Comparison of ENCODE assay signal across 7 mouse cellular contexts in genomic region chr14:103842896-103843295, GRCm38 (mm10). TPM values are rescaled to one million over a fixed set of nuclear protein-coding genes. Genes with fewer than 3 reads are reported as not detected.
DNase-seq lines count a peak whose midpoint lies in the region; ATAC-seq lines count a peak whose summit lies in the region.

No protein-coding gene starts in this region.

- no peaks in the 10 kb centered on the region for H3K9me3 ChIP-seq in lung, embryonic 15.5 days
- H3K9me3 ChIP-seq in forebrain, embryonic 13.5 days (replicated peaks) = no peaks in the 10 kb centered on the region
- no peaks in the 10 kb centered on the region for H3K9me3 ChIP-seq in kidney, embryonic 15.5 days (replicated peaks)
- H3K9me3 ChIP-seq in midbrain, embryonic 16.5 days (replicated peaks; ENCODE audit: control insufficient read depth, low read length, poor library complexity, severe bottlenecking) = no peaks in the 10 kb centered on the region

- H3K4me1 ChIP-seq in lung, embryonic 15.5 days = peaks cover 8% of the 10 kb centered on the region
- H3K4me1 ChIP-seq in forebrain, embryonic 13.5 days = peaks cover 24% of the 10 kb centered on the region
- peaks cover 15% of the 10 kb centered on the region for H3K4me1 ChIP-seq in kidney, embryonic 15.5 days
- H3K4me1 ChIP-seq in midbrain, embryonic 16.5 days (ENCODE audit: control insufficient read depth, insufficient read depth, low read length) = peaks cover 5% of the 10 kb centered on the region

- WGBS in lung, embryonic 15.5 days = 9% methylated on average over 16 of the region's 16 CpGs
- WGBS in forebrain, embryonic 13.5 days = 6% methylated on average over 16 of the region's 16 CpGs
- WGBS in kidney, embryonic 15.5 days = 13% methylated on average over 16 of the region's 16 CpGs
- 5% methylated on average over 16 of the region's 16 CpGs for WGBS in midbrain, embryonic 16.5 days

- peak overlapping the region; percentile 82 for H3K27ac ChIP-seq in lung, embryonic 15.5 days
- H3K27ac ChIP-seq in forebrain, embryonic 13.5 days = 0 out of 2 replicates have a peak overlapping the region, but pooled peaks have one; percentile 64
- no peak overlapping the region for H3K27ac ChIP-seq in kidney, embryonic 15.5 days
- peak overlapping the region; percentile 38 for H3K27ac ChIP-seq in midbrain, embryonic 16.5 days (ENCODE audit: low read length)

- ATAC-seq in lung, embryonic 15.5 days (ENCODE audit: borderline replicate concordance, extremely low read depth, low FRiP score, low TSS enrichment) = no peak
- no peak for ATAC-seq in forebrain, embryonic 13.5 days
- peak; percentile 14; the same call in 1 of the 2 replicates for ATAC-seq in kidney, embryonic 15.5 days (replicated peaks; ENCODE audit: low FRiP score)
- peak; percentile 52; the same call in 1 of the 2 replicates for ATAC-seq in midbrain, embryonic 16.5 days

- peak overlapping the region; percentile 88 for H3K4me2 ChIP-seq in lung, embryonic 15.5 days
- peak overlapping the region; percentile 74 for H3K4me2 ChIP-seq in forebrain, embryonic 13.5 days
- H3K4me2 ChIP-seq in kidney, embryonic 15.5 days = peak overlapping the region; percentile 95
- H3K4me2 ChIP-seq in midbrain, embryonic 16.5 days (ENCODE audit: low read length) = peak overlapping the region; percentile 94

- H3K27me3 ChIP-seq in lung, embryonic 15.5 days = no peaks in the 10 kb centered on the region; the same call in 1 of the 2 replicates
- H3K27me3 ChIP-seq in forebrain, embryonic 13.5 days = no peaks in the 10 kb centered on the region
- peaks cover 31% of the 10 kb centered on the region; the same call in 1 of the 2 replicates for H3K27me3 ChIP-seq in kidney, embryonic 15.5 days
- no peaks in the 10 kb centered on the region for H3K27me3 ChIP-seq in midbrain, embryonic 16.5 days (ENCODE audit: control insufficient read depth, insufficient read depth, low read depth, low read length)

- H3K4me3 ChIP-seq in lung, embryonic 15.5 days = peak overlapping the region; percentile 53
- H3K4me3 ChIP-seq in forebrain, embryonic 13.5 days = peak overlapping the region; percentile 54
- peak overlapping the region; percentile 55 for H3K4me3 ChIP-seq in kidney, embryonic 15.5 days (replicated peaks)
- peak overlapping the region; percentile 53 for H3K4me3 ChIP-seq in midbrain, embryonic 16.5 days (ENCODE audit: low read depth, low read length)

- no peak for DNase-seq in lung, postnatal 4 days
- DNase-seq in thymus, postnatal 4 days = no peak
- DNase-seq in adipocyte (ENCODE audit: low spot score) = no peak

- H3K36me3 ChIP-seq in lung, embryonic 15.5 days = no peaks in the 10 kb centered on the region
- H3K36me3 ChIP-seq in forebrain, embryonic 13.5 days (ENCODE audit: poor library complexity, severe bottlenecking) = no peaks in the 10 kb centered on the region
- H3K36me3 ChIP-seq in kidney, embryonic 15.5 days = no peaks in the 10 kb centered on the region
- no peaks in the 10 kb centered on the region for H3K36me3 ChIP-seq in midbrain, embryonic 16.5 days (ENCODE audit: control insufficient read depth, insufficient read depth, low read length)

- H3K9ac ChIP-seq in lung, embryonic 15.5 days = peak overlapping the region; percentile 62
- peak overlapping the region; percentile 58 for H3K9ac ChIP-seq in forebrain, embryonic 13.5 days
- H3K9ac ChIP-seq in kidney, embryonic 15.5 days = peak overlapping the region; percentile 54
- peak overlapping the region; percentile 53 for H3K9ac ChIP-seq in midbrain, embryonic 16.5 days (ENCODE audit: low read depth, low read length)

RNA-seq across cellular contexts. Expression of gene Ednrb, which starts 1.3 kb away (rescaled TPM):
- polyA plus RNA-seq in lung, embryonic 15.5 days (2015; fragmentation: Nextera tagmentation; extraction: Ambion mirVana) = 149 and 153 TPM in 2 replicates
- polyA plus RNA-seq in forebrain, embryonic 13.5 days (2015; fragmentation: Nextera tagmentation; extraction: Ambion mirVana) = 61.9 and 66.5 TPM in 2 replicates
- polyA plus RNA-seq in kidney, embryonic 15.5 days (2015; fragmentation: Nextera tagmentation; extraction: Ambion mirVana) = 47.2 and 48.2 TPM in 2 replicates
- 81.5 and 114 TPM in 2 replicates for polyA plus RNA-seq in midbrain, embryonic 16.5 days (2015; fragmentation: Nextera tagmentation; extraction: Ambion mirVana)

Comparison
In these comparisons a context has a peak if more than half of its experiments do, and no peak if none do; other contexts are left out.
1. ATAC-seq: peak in kidney, embryonic 15.5 days (single experiment) and midbrain, embryonic 16.5 days (single experiment); none in lung, embryonic 15.5 days (single experiment) and forebrain, embryonic 13.5 days (single experiment).
2. Peak in every context shown above with its lines, with median percentiles within 50 percentile points of each other: H3K4me2 ChIP-seq, H3K4me3 ChIP-seq and H3K9ac ChIP-seq.